Mouse (Mus musculus) C2C12 (cell line): ENCODE data around the gene Map3k14.

ENCODE experiments used
- CEBPB ChIP-seq: IDR thresholded peaks from one replicate; pipeline ENCODE4 v1.6.1; 2011; ENCODE audit warnings: low read depth, mild to moderate bottlenecking, control low read depth, moderate library complexity
- CTCF ChIP-seq: IDR thresholded peaks from one replicate; pipeline ENCODE4 v1.5.1; 2011; ENCODE audit not compliant: control insufficient read depth, insufficient read depth, insufficient read length
- FOSL1 ChIP-seq: IDR thresholded peaks from one replicate; pipeline ENCODE4 v1.8.0; 2011; ENCODE audit warnings: mild to moderate bottlenecking, low read length; ENCODE audit not compliant: poor library complexity, insufficient read depth, severe bottlenecking
- MAX ChIP-seq: IDR thresholded peaks from one replicate; pipeline ENCODE4 v1.6.1; 2011; ENCODE audit warnings: mild to moderate bottlenecking, control low read depth
- MYOD1 ChIP-seq: IDR thresholded peaks from one replicate; pipeline ENCODE4 v1.6.1; 2011; ENCODE audit warnings: low read depth; ENCODE audit not compliant: control insufficient read depth, insufficient read length
- MYOG ChIP-seq: IDR thresholded peaks from one replicate; pipeline ENCODE4 v1.6.1; 2011; ENCODE audit not compliant: control insufficient read depth, insufficient read length; ENCODE audit errors: extremely low read depth
- USF1 ChIP-seq: IDR thresholded peaks from one replicate; pipeline ENCODE4 v1.6.1; 2011; ENCODE audit warnings: low read depth, mild to moderate bottlenecking, control low read depth, moderate library complexity

DNA sequence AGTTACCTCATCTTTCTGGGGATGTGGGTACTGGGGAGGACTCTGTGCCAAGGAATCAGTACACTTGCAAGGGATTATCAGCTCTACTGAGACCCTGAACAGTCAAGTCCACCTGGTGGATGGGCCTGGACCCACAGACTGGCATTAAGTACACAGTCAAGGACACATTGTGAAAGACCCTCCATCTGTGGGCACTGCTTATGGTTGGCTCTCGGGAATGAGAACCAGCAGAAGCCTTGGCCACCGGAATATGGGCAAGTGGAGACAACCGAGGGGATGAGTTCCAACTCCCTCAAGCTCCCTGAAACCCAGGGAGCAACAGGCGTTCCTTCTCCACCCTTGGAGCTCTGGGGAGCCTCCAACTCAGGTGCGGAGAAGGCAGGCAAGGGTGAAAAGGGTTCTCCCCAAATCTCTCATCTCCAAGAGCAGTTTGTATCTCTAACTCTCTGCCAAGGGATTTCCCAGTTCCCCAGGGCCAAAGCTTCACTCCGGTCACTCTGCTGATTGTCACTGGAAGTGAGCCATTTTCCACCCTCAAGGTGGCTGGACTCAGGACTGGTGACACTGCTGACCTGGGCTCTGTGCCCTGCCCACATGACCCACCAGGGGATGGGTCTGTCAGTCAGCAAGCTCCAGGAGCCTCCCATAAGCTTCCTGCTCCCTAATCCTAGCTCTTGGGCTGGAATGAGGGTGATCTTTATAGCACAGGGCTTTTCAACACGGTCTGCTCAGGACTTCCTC, 5.4 kb downstream of the Map3k14 start:
- TF ChIP-seq CTCF (no peak), CEBPB (no peak), MAX (no peak), USF1 (no peak), FOSL1 (no peak), MYOD1 (no peak), MYOG (no peak)
